Mouse (Mus musculus) mature B cell (primary cell): ENCODE results near the gene Cdc14b.

Experiments
- in situ Hi-C: fragments of 300-500 bp; cut with MboI; formaldehyde crosslinking; loops from 2 replicates; pipeline ENCODE4 v1.14.3; 2019

Gene Cdc14b

GRCm38 (mm10) chr13:64237000-64237680 lies 38.0 kb downstream of the Cdc14b start:
- in situ Hi-C loops, result no loop called here

- in situ Hi-C loops, result no loop called here
Observed at GRCm38 (mm10) chr13:64235777-64236176, 39.3 kb downstream of the Cdc14b start.

- in situ Hi-C loops, result no loop called here
Observed at GRCm38 (mm10) chr13:64235062-64235715, 39.9 kb downstream of the Cdc14b start.

GRCm38 (mm10) chr13:64233139-64233538 lies 42.0 kb downstream of the Cdc14b start:
- in situ Hi-C loops, result no loop called here

GRCm38 (mm10) chr13:64226725-64227124 lies 48.4 kb downstream of the Cdc14b start:
- in situ Hi-C loops, result no loop called here

- in situ Hi-C loops, result no loop called here
Observed at GRCm38 (mm10) chr13:64225738-64226137, 49.4 kb downstream of the Cdc14b start.

GRCm38 (mm10) chr13:64214891-64215290 lies 60.2 kb downstream of the Cdc14b start:
- in situ Hi-C loops, result no loop called here

GRCm38 (mm10) chr13:64211995-64212603 lies 63.0 kb downstream of the Cdc14b start:
- in situ Hi-C loops, result no loop called here

- in situ Hi-C loops, result no loop called here
Observed at GRCm38 (mm10) chr13:64208146-64208545, 66.9 kb downstream of the Cdc14b start.

- in situ Hi-C loops, result no loop called here
Observed at GRCm38 (mm10) chr13:64205186-64205585, 69.9 kb downstream of the Cdc14b start.

- in situ Hi-C loops, result no loop called here
Observed at GRCm38 (mm10) chr13:64204726-64205125, 70.4 kb downstream of the Cdc14b start.

GRCm38 (mm10) chr13:64200911-64201310 lies 74.2 kb downstream of the Cdc14b start:
- in situ Hi-C loops, result no loop called here

GRCm38 (mm10) chr13:64198310-64198709 lies 76.8 kb downstream of the Cdc14b start:
- in situ Hi-C loops, result no loop called here

GRCm38 (mm10) chr13:64197899-64198298 lies 77.2 kb downstream of the Cdc14b start:
- in situ Hi-C loops, result no loop called here

GRCm38 (mm10) chr13:64187065-64187464 lies 88.0 kb downstream of the Cdc14b start:
- in situ Hi-C loops, result no loop called here

- in situ Hi-C loops, result no loop called here
Observed at GRCm38 (mm10) chr13:64186516-64186915, 88.6 kb downstream of the Cdc14b start.

- in situ Hi-C loops, result no loop called here
Observed at GRCm38 (mm10) chr13:64185586-64185985, 89.5 kb downstream of the Cdc14b start.

GRCm38 (mm10) chr13:64185176-64185575 lies 89.9 kb downstream of the Cdc14b start:
- in situ Hi-C loops, result no loop called here

- in situ Hi-C loops, result no loop called here
Observed at GRCm38 (mm10) chr13:64184361-64184760, 90.7 kb downstream of the Cdc14b start.

GRCm38 (mm10) chr13:64183583-64183982 lies 91.5 kb downstream of the Cdc14b start:
- in situ Hi-C loops, result no loop called here

- in situ Hi-C loops, result no loop called here
Observed at GRCm38 (mm10) chr13:64182091-64182490, 93.0 kb downstream of the Cdc14b start.

- in situ Hi-C loops, result no loop called here
Observed at GRCm38 (mm10) chr13:64180888-64181287, 94.2 kb downstream of the Cdc14b start.

- in situ Hi-C loops, result no loop called here
Observed at GRCm38 (mm10) chr13:64180300-64180699, 94.8 kb downstream of the Cdc14b start.
